Mouse (Mus musculus) heart, embryonic 16.5 days (tissue): ENCODE results near the gene Ube2o. TPM values are rescaled to one million over a fixed set of nuclear protein-coding genes. Genes with fewer than 3 reads are reported as not detected.

Experiments
- polyA plus RNA-seq: library from polyadenylated mRNA; unstranded; fragments of >200 nt; fragmentation: Nextera tagmentation; extraction: Ambion mirVana; gene quantifications from 2 replicates; pipeline ENCODE4 v1.2.1, GENCODE M21; 2015

Ube2o gene
- polyA plus RNA-seq, 1 experiment from 2014 or later: 5.5 TPM

Other genes with a start within 250 kb of the Ube2o start
- gene Foxj1, start 246.0 kb downstream of the Ube2o start, polyA plus RNA-seq: 2.0 and 4.3 TPM in 2 replicates
- gene Rnf157, start 168.4 kb downstream of the Ube2o start, polyA plus RNA-seq: 7.8 and 11.6 TPM in 2 replicates
- 29.2 and 35.4 TPM in 2 replicates for gene Ubald2, start 147.4 kb downstream of the Ube2o start, polyA plus RNA-seq
- 0.07 TPM in 1 of 2 replicates, not detected in the other for gene Qrich2, start 115.2 kb downstream of the Ube2o start, polyA plus RNA-seq
- gene Prpsap1, start 87.2 kb downstream of the Ube2o start, polyA plus RNA-seq: 98.6 and 99.1 TPM in 2 replicates
- gene Sphk1, start 50.5 kb downstream of the Ube2o start, polyA plus RNA-seq: 3.6 and 4.5 TPM in 2 replicates
- gene Aanat, start 5.0 kb upstream of the Ube2o start, polyA plus RNA-seq: not detected in 2 replicates
- gene Rhbdf2, start 45.6 kb upstream of the Ube2o start, polyA plus RNA-seq: 9.9 and 10.3 TPM in 2 replicates
- gene Prcd, start 72.1 kb upstream of the Ube2o start, polyA plus RNA-seq: 1.7 and 2.5 TPM in 2 replicates
- 11.6 and 12.3 TPM in 2 replicates for gene Cygb, start 72.9 kb upstream of the Ube2o start, polyA plus RNA-seq
- gene St6galnac1, start 194.1 kb upstream of the Ube2o start, polyA plus RNA-seq: not detected in 2 replicates
- gene Mxra7, start 246.6 kb upstream of the Ube2o start, polyA plus RNA-seq: 14.9 and 17.6 TPM in 2 replicates